ENCODE assay signal across 7 mouse cellular contexts in the genomic region with DNA sequence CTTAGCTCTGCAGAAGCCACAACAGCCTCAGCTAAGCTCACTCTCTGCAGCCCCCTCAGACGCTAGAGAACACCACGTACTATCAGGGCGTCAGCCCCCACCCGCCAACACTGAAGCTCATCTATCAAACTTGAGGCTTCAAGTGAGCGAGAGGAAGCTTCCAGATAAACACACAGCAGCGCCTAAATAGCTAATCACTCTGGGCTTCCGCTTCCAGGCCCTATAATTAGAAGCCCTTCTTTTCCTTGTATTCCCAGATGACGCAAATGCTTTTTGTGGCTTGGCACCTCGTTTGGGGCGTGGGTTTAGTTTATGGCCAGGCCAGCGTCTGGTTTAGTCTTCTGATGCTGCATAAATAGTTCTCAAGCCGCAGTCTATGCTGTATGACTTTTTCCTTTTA.
DNase-seq lines count a peak whose midpoint lies in the region; ATAC-seq lines count a peak whose summit lies in the region.

No protein-coding gene starts in this region.

- peak overlapping the region; percentile 6; the same call in 1 of the 2 replicates for H3K4me2 ChIP-seq in liver, embryonic 11.5 days
- peak overlapping the region; percentile 9; the same call in 1 of the 2 replicates for H3K4me2 ChIP-seq in stomach, embryonic 16.5 days (ENCODE audit: low read depth, low read length)

- H3K9me3 ChIP-seq in heart, embryonic 10.5 days = no peaks in the 10 kb centered on the region
- no peaks in the 10 kb centered on the region for H3K9me3 ChIP-seq in liver, embryonic 11.5 days (ENCODE audit: control insufficient read depth, low read length)
- H3K9me3 ChIP-seq in stomach, embryonic 16.5 days (replicated peaks; ENCODE audit: control insufficient read depth, low read length) = no peaks in the 10 kb centered on the region

- peak overlapping the region; percentile 79 for H3K27ac ChIP-seq in heart, embryonic 10.5 days
- no peak overlapping the region; the same call in 1 of the 2 replicates for H3K27ac ChIP-seq in liver, embryonic 11.5 days (ENCODE audit: low read depth, low read length)
- H3K27ac ChIP-seq in stomach, embryonic 16.5 days (ENCODE audit: low read length) = peak overlapping the region; percentile 69

- 5% methylated on average over 12 of the region's 12 CpGs for whole genome bisulfite sequencing in heart, embryonic 10.5 days
- 13% methylated on average over 12 of the region's 12 CpGs for WGBS in liver, embryonic 11.5 days
- 16% methylated on average over 12 of the region's 12 CpGs for WGBS in stomach, embryonic 16.5 days

- H3K27me3 ChIP-seq in heart, embryonic 10.5 days (ENCODE audit: insufficient read depth, poor library complexity, severe bottlenecking) = no peaks in the 10 kb centered on the region
- H3K27me3 ChIP-seq in liver, embryonic 11.5 days (replicated peaks; ENCODE audit: control insufficient read depth, insufficient read depth, low read length) = no peaks in the 10 kb centered on the region
- H3K27me3 ChIP-seq in stomach, embryonic 16.5 days (ENCODE audit: control insufficient read depth, insufficient read depth, low read length) = no peaks in the 10 kb centered on the region

- peaks cover 27% of the 10 kb centered on the region for H3K4me1 ChIP-seq in heart, embryonic 10.5 days
- H3K4me1 ChIP-seq in liver, embryonic 11.5 days (replicated peaks; ENCODE audit: control insufficient read depth, insufficient read depth, low read length) = peaks cover 13% of the 10 kb centered on the region; the same call in 1 of the 2 replicates
- H3K4me1 ChIP-seq in stomach, embryonic 16.5 days (ENCODE audit: control insufficient read depth, insufficient read depth, low read length) = no peaks in the 10 kb centered on the region

- ATAC-seq in common myeloid progenitor, adult 5-6 weeks (replicated peaks; ENCODE audit: low read depth, poor library complexity, severe bottlenecking) = peak; percentile 66
- peak; percentile 45 for ATAC-seq in liver, embryonic 11.5 days (replicated peaks; ENCODE audit: low FRiP score)
- peak; percentile 53; the same call in 1 of the 2 replicates for ATAC-seq in stomach, embryonic 16.5 days (ENCODE audit: insufficient read depth, low FRiP score)
- ATAC-seq in erythroblast, adult 5-6 weeks (replicated peaks; ENCODE audit: low FRiP score, poor library complexity, severe bottlenecking) = no peak

- peak overlapping the region; percentile 30 for H3K4me3 ChIP-seq in heart, embryonic 10.5 days
- H3K4me3 ChIP-seq in liver, embryonic 11.5 days (ENCODE audit: low read depth, low read length) = no peak overlapping the region
- H3K4me3 ChIP-seq in stomach, embryonic 16.5 days (replicated peaks; ENCODE audit: low read length) = no peak overlapping the region

- H3K9ac ChIP-seq in liver, embryonic 11.5 days (ENCODE audit: low read depth, low read length) = no peak overlapping the region
- H3K9ac ChIP-seq in stomach, embryonic 16.5 days (ENCODE audit: low read length) = no peak overlapping the region

- H3K36me3 ChIP-seq in heart, embryonic 10.5 days = no peaks in the 10 kb centered on the region
- H3K36me3 ChIP-seq in liver, embryonic 11.5 days (ENCODE audit: control insufficient read depth, insufficient read depth, low read length) = no peaks in the 10 kb centered on the region
- no peaks in the 10 kb centered on the region for H3K36me3 ChIP-seq in stomach, embryonic 16.5 days (ENCODE audit: control insufficient read depth, insufficient read depth, low read length)

- peak; percentile 53 to 79 for DNase-seq in adrenal gland, adult (ENCODE audit: inconsistent age in 2 of 2, low spot score in 1 of 2)
- peak; percentile 80 for DNase-seq in heart, embryonic 10.5 days (ENCODE audit: low spot score)
- peak; percentile 72 to 88 for DNase-seq in kidney, postnatal 36 days
- peak; percentile 32 for DNase-seq in liver, embryonic 11.5 days (ENCODE audit: low spot score)
